Mouse (Mus musculus) hindbrain, embryonic 11.5 days (tissue): Measurements from ENCODE around the gene Sytl1. TPM values are rescaled to one million over a fixed set of nuclear protein-coding genes. Genes with fewer than 3 reads are reported as not detected.
A peak's percentile ranks its signal among the peaks of the same experiment; 100 is the strongest.

Source experiments
- ATAC-seq: fragments of 200-750 bp; cut with Nextera tagmentation; 2 replicates; pipeline ENCODE4 v1.8.0; 2017; ENCODE audit warnings: mild to moderate bottlenecking, moderate TSS enrichment, moderate library complexity; ENCODE audit not compliant: low FRiP score
- DNase-seq: peaks from one replicate; pipeline ENCODE4 v3.0.0-alpha.2; 2015; ENCODE audit warnings: low spot score
- H3K27ac ChIP-seq: fragments of 300-500 bp; sonication (generic); 2 replicates; pipeline ENCODE4 v1.5.1; 2014; ENCODE audit warnings: mild to moderate bottlenecking, low read depth, low read length
- H3K27me3 ChIP-seq: fragments of 300-500 bp; sonication (generic); 2 replicates; pipeline ENCODE4 v1.6.1; 2014; ENCODE audit warnings: mild to moderate bottlenecking, low read length, moderate library complexity, mixed read lengths; ENCODE audit not compliant: control insufficient read depth, insufficient read depth
- H3K36me3 ChIP-seq: fragments of 300-500 bp; sonication (generic); 2 replicates; pipeline ENCODE4 v1.6.1; 2014; ENCODE audit warnings: mild to moderate bottlenecking, low read length, moderate library complexity, mixed read lengths; ENCODE audit not compliant: control insufficient read depth, insufficient read depth
- H3K4me1 ChIP-seq: fragments of 300-500 bp; sonication (generic); replicated peaks from 2 replicates; pipeline ENCODE4 v1.6.1; 2014; ENCODE audit warnings: low read length, mixed read lengths; ENCODE audit not compliant: control insufficient read depth, insufficient read depth
- H3K4me2 ChIP-seq: fragments of 300-500 bp; sonication (generic); replicated peaks from 2 replicates; pipeline ENCODE4 v1.6.1; 2014; ENCODE audit warnings: mild to moderate bottlenecking, low read depth, low read length
- H3K4me3 ChIP-seq: fragments of 300-500 bp; sonication (generic); 2 replicates; pipeline ENCODE4 v1.5.1; 2014; ENCODE audit warnings: low read depth, low read length
- H3K9ac ChIP-seq: fragments of 300-500 bp; sonication (generic); 2 replicates; pipeline ENCODE4 v1.6.1; 2014; ENCODE audit warnings: low read depth, low read length
- H3K9me3 ChIP-seq: fragments of 300-500 bp; sonication (generic); 2 replicates; pipeline ENCODE4 v1.6.1; 2016; ENCODE audit warnings: low read length; ENCODE audit not compliant: control insufficient read depth
- WGBS: fragments of 180-500 bp; shearing (Covaris S2); extraction: QIAGEN DNeasy Blood & Tissue Kit; methylation state at CpG from one replicate; pipeline ENCODE4 v1.1.7; 2014; 5-methylcytosine and 5-hydroxymethylcytosine counted together
- polyA plus RNA-seq: library from polyadenylated mRNA; unstranded; fragments of >200 nt; fragmentation: Nextera tagmentation; extraction: Ambion mirVana; gene quantifications from 2 replicates; pipeline ENCODE4 v1.2.1, GENCODE M21; 2014

The Sytl1 gene
- polyA plus RNA-seq, 1 experiment from 2014 or later = 1.2 TPM

GRCm38 (mm10) chr4:133240490-133240921, 22.4 kb downstream of the Sytl1 start, which contains the start of gene Map3k6:
TSS of gene Map3k6 (plus strand) at chr4:133240818.
- Histone ChIP-seq H3K4me2 (peak within 1 kb of the TSS; percentile 72), H3K27ac (0 out of 2 replicates have a peak within 1 kb of the TSS, but pooled peaks have one; percentile 17), H3K36me3 (no peaks in the 10 kb centered on the region), H3K9ac (peak within 1 kb of the TSS; percentile 35; the same call in 1 of the 2 replicates), H3K9me3 (no peaks in the 10 kb centered on the region), H3K27me3 (peaks cover 25% of the 10 kb centered on the region), H3K4me3 (peak within 1 kb of the TSS; percentile 39), H3K4me1 (no peaks in the 10 kb centered on the region)
- peak; percentile 32; the same call in 1 of the 2 replicates for ATAC-seq
- DNase-seq = peak; percentile 32
- 2% methylated on average over 16 of the region's 16 CpGs for WGBS

DNA sequence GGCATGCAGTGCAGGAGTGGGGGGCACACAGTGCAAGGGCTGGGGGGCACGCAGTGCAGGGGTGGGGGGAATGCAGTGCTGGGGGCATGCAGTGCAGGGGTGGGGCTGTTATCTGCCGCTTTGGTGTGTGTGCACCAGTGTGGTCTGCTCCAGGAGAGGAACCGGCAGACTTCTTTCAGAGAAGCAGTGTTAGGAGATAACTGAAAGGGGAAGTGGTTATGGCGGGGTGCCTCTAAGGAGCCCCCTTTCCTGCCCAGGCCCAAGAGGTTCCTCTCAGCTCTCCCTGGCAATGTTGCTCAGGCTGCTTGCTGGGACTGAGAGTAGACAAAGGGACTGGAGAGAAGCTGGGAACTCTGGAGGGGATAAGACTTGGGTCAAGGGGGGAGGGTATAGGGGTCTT, 25.0 kb downstream of the Sytl1 start:
- Histone ChIP-seq H3K9ac (no peak overlapping the region), H3K36me3 (no peaks in the 10 kb centered on the region), H3K4me1 (no peaks in the 10 kb centered on the region), H3K4me3 (no peak overlapping the region), H3K27me3 (peaks cover 21% of the 10 kb centered on the region), H3K27ac (no peak overlapping the region), H3K4me2 (no peak overlapping the region), H3K9me3 (no peaks in the 10 kb centered on the region)
- 86% methylated on average over 4 of the region's 4 CpGs for WGBS
- DNase-seq (no peak), ATAC-seq (no peak)

- ATAC-seq = no peak
- H3K4me3 ChIP-seq = no peak overlapping the region
- 84% methylated on average over 5 of the region's 5 CpGs for whole genome bisulfite sequencing
- no peaks in the 10 kb centered on the region for H3K36me3 ChIP-seq
- peaks cover 8% of the 10 kb centered on the region for H3K27me3 ChIP-seq
- H3K4me2 ChIP-seq = no peak overlapping the region
- no peak for DNase-seq
- no peaks in the 10 kb centered on the region for H3K4me1 ChIP-seq
- no peak overlapping the region for H3K9ac ChIP-seq
- H3K27ac ChIP-seq = no peak overlapping the region
- no peaks in the 10 kb centered on the region for H3K9me3 ChIP-seq
Measured at GRCm38 (mm10) chr4:133235415-133235814, 27.5 kb downstream of the Sytl1 start.

DNA sequence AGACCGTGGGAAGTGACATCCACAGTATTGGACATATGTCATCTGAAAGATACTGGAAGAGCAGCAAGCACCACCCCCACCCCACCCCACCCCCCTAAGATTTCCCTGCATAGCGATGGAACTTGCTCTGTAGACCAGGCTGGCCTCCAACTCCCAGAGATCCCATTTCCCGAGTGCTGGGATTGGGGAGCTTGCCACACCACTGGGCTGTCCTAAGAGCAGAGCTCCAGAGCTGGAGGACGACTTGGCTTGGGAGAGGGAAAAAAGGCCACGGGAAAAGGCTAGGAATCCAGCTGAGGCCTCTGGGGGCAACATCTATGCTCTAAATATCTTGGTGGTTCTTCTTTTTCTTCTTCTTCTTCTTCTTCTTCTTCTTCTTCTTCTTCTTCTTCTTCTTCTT, 28.1 kb downstream of the Sytl1 start:
- DNase-seq (no peak), ATAC-seq (no peak)
- Histone ChIP-seq H3K4me2 (no peak overlapping the region), H3K4me3 (no peak overlapping the region), H3K9me3 (no peaks in the 10 kb centered on the region), H3K27me3 (peaks cover 2% of the 10 kb centered on the region), H3K27ac (no peak overlapping the region), H3K9ac (no peak overlapping the region), H3K4me1 (no peaks in the 10 kb centered on the region), H3K36me3 (no peaks in the 10 kb centered on the region)
- WGBS = 56% methylated on average over 5 of the region's 5 CpGs

- H3K27ac ChIP-seq = no peak overlapping the region
- no peaks in the 10 kb centered on the region for H3K4me1 ChIP-seq
- no peaks in the 10 kb centered on the region for H3K27me3 ChIP-seq
- 42% methylated on average over 10 of the region's 10 CpGs for WGBS
- DNase-seq = no peak
- no peaks in the 10 kb centered on the region for H3K36me3 ChIP-seq
- no peak for ATAC-seq
- no peaks in the 10 kb centered on the region for H3K9me3 ChIP-seq
- no peak overlapping the region for H3K4me2 ChIP-seq
- no peak overlapping the region for H3K4me3 ChIP-seq
- no peak overlapping the region for H3K9ac ChIP-seq
Measured at GRCm38 (mm10) chr4:133233285-133233976, 29.5 kb downstream of the Sytl1 start.

DNA sequence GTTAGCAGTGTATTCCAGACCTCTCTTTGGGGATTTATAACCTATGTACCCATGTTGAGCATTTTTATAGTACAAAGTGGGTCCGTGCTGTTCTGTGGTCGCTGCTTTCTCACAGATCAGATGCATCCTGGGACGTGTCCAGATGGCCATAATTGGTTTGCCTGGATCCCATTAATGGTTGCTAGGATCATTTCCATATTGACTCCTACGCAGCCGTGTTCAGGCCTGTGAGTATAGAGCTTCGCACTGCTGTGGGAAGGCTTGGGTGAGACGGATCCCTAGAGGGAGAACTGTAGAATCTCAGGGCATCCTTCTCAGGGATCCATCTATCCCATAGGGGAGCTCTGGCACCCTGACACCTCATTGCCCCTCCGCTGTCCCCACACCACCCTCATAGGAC, 33.3 kb downstream of the Sytl1 start:
- Histone ChIP-seq H3K36me3 (no peaks in the 10 kb centered on the region), H3K27me3 (no peaks in the 10 kb centered on the region)

DNA sequence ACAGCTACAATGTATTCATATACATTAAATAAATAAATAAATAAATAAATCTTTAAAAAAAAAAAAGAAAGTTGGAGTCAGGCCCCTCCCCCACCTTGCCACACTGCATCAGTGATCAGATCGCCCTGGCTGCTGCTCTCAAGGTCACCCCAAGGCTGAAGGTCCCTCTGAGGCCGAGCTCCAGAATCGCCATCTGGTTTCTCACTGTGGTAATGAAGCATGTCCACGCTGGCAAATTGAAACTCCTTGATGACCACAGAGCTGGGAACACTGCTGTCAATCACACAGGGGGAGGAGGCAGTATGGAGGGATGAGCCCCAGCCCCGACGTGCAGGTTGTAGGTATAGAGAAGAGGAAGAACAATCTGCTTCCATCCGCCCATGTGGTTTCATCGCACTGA, 35.3 kb downstream of the Sytl1 start:
- no peaks in the 10 kb centered on the region for H3K27me3 ChIP-seq
- no peak overlapping the region for H3K4me2 ChIP-seq
- H3K9me3 ChIP-seq = no peaks in the 10 kb centered on the region
- H3K9ac ChIP-seq = no peak overlapping the region
- no peak overlapping the region for H3K27ac ChIP-seq
- H3K4me3 ChIP-seq = no peak overlapping the region
- 50% methylated on average over 8 of the region's 8 CpGs for WGBS
- no peaks in the 10 kb centered on the region for H3K36me3 ChIP-seq
- ATAC-seq = 0 out of 2 replicates have a peak, but pooled peaks have one; percentile 38
- peak; percentile 44 for DNase-seq
- no peaks in the 10 kb centered on the region for H3K4me1 ChIP-seq

More for the DNA sequence above, 33.3 kb downstream of the Sytl1 start:
- DNase-seq = no peak
- no peak overlapping the region for H3K9ac ChIP-seq
- H3K9me3 ChIP-seq = no peaks in the 10 kb centered on the region
- 64% methylated on average over 8 of the region's 8 CpGs for WGBS
- ATAC-seq = no peak
- no peaks in the 10 kb centered on the region for H3K4me1 ChIP-seq
- H3K4me2 ChIP-seq = no peak overlapping the region
- H3K27ac ChIP-seq = no peak overlapping the region; the same call in 1 of the 2 replicates
- H3K4me3 ChIP-seq = no peak overlapping the region

DNA sequence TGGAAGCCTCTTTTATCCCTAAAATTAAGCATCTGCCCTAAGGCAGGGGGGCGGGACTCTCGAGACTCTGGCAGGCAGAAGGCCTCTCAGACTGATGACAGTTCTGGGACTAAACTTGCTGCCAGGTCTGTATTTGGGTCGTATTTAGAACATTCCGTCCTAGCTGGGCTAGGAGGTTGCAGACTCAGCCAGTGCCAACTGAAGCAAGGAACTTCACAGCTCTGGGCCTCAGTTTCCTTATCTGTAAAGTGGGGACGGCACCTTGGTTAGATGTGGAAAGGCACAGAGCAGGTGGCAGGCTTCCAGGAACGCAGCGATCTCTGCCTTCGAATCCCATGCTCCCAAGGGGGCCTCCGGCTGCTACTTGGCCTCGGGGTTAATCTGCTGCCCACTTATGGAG, 36.8 kb downstream of the Sytl1 start:
- DNase-seq (no peak), ATAC-seq (no peak)
- H3K9ac ChIP-seq = no peak overlapping the region
- no peaks in the 10 kb centered on the region for H3K36me3 ChIP-seq
- no peak overlapping the region for H3K27ac ChIP-seq
- H3K4me2 ChIP-seq = no peak overlapping the region
- H3K4me1 ChIP-seq = no peaks in the 10 kb centered on the region
- H3K4me3 ChIP-seq = no peak overlapping the region
- peaks cover 3% of the 10 kb centered on the region for H3K27me3 ChIP-seq
- no peaks in the 10 kb centered on the region for H3K9me3 ChIP-seq
- 76% methylated on average over 10 of the region's 10 CpGs for WGBS

GRCm38 (mm10) chr4:133223875-133224274, 39.0 kb downstream of the Sytl1 start:
- DNase-seq = no peak
- Histone ChIP-seq H3K27me3 (peaks cover 14% of the 10 kb centered on the region), H3K27ac (no peak overlapping the region), H3K9ac (no peak overlapping the region), H3K36me3 (no peaks in the 10 kb centered on the region), H3K4me3 (no peak overlapping the region), H3K9me3 (no peaks in the 10 kb centered on the region), H3K4me1 (0 out of 2 replicates have a peak, but pooled peaks cover 2% of the 10 kb centered on the region), H3K4me2 (no peak overlapping the region)
- 51% methylated on average over 5 of the region's 5 CpGs for WGBS
- ATAC-seq = no peak
